Mouse (Mus musculus) 3134 (cell line): ENCODE data around the gene Olfr772.
"Not testable (repeated sequence)": the region's sequence is repeated elsewhere in the genome, so short reads cannot be mapped to it uniquely, and the experiment has no call there.

Experiments used
- DNase-seq: peaks from one replicate; pipeline ENCODE4 v3.0.0-alpha.2; 2011; ENCODE audit warnings: low spot score; ENCODE audit not compliant: insufficient read length; ENCODE audit errors: extremely low read depth

The Olfr772 gene

GRCm38 (mm10) chr10:129177821-129178220 lies at the start of gene Olfr772:
Gene Olfr772, minus strand, starts transcription at chr10:129177921.
- not testable (repeated sequence) for DNase-seq

GRCm38 (mm10) chr10:129187319-129187718 lies 9.6 kb upstream of the Olfr772 start, which contains the start of gene Olfr773:
Gene Olfr773, minus strand, starts transcription at chr10:129187419.
- DNase-seq = not testable (repeated sequence)

GRCm38 (mm10) chr10:129164651-129165050 lies 13.1 kb downstream of the Olfr772 start, which contains the start of gene Olfr771:
Gene Olfr771, minus strand, starts transcription at chr10:129164751.
- no peak for DNase-seq

GRCm38 (mm10) chr10:129138898-129139297 lies 38.8 kb downstream of the Olfr772 start, which contains the start of gene Olfr770:
Gene Olfr770, minus strand, starts transcription at chr10:129138998.
- no peak for DNase-seq
